Mouse (Mus musculus): ENCODE data around the gene Mybpc3. TPM values are rescaled to one million over a fixed set of nuclear protein-coding genes. Genes with fewer than 3 reads are reported as not detected.

The Mybpc3 gene
- polyA plus RNA-seq, 2 experiments = 0.12 to 0.29 TPM

GRCm38 (mm10) chr2:91080784-91081513, 37.0 kb upstream of the Mybpc3 start:
- H3K27ac ChIP-seq (replicated peaks; ENCODE audit: low read depth, low read length) = no peak overlapping the region
- H3K4me3 ChIP-seq (replicated peaks; ENCODE audit: low read length) = no peak overlapping the region
- no peak overlapping the region for H3K4me2 ChIP-seq (replicated peaks; ENCODE audit: low read depth, low read length, severe bottlenecking)
- no peaks in the 10 kb centered on the region for H3K36me3 ChIP-seq (ENCODE audit: control insufficient read depth, insufficient read depth, low read length)
- ATAC-seq (ENCODE audit: low FRiP score, low read depth) (no peak), DNase-seq (ENCODE audit: low spot score) (no peak)
- 74% methylated on average over 8 of the region's 8 CpGs for WGBS
- no peaks in the 10 kb centered on the region for H3K4me1 ChIP-seq (ENCODE audit: control insufficient read depth, insufficient read depth, low read length)
- H3K27me3 ChIP-seq (ENCODE audit: control insufficient read depth, insufficient read depth, low read length) = no peaks in the 10 kb centered on the region
- no peak for TF ChIP-seq POLR2A (IDR thresholded peaks at IDR 0.05; ENCODE audit: borderline replicate concordance, extremely low read depth, insufficient read depth, insufficient read length)
- H3K9ac ChIP-seq (ENCODE audit: low read depth, low read length, severe bottlenecking) = no peak overlapping the region
- H3K9me3 ChIP-seq (ENCODE audit: control insufficient read depth, low read length) = no peaks in the 10 kb centered on the region

- Histone ChIP-seq H3K4me3 (replicated peaks; ENCODE audit: low read length) (no peak within 1 kb of the TSS), H3K4me1 (ENCODE audit: control insufficient read depth, insufficient read depth, low read length) (no peaks in the 10 kb centered on the region), H3K36me3 (ENCODE audit: control insufficient read depth, insufficient read depth, low read length) (no peaks in the 10 kb centered on the region), H3K27me3 (ENCODE audit: control insufficient read depth, insufficient read depth, low read length) (no peaks in the 10 kb centered on the region), H3K9ac (ENCODE audit: low read depth, low read length, severe bottlenecking) (no peak within 1 kb of the TSS), H3K27ac (replicated peaks; ENCODE audit: low read depth, low read length) (no peak within 1 kb of the TSS), H3K4me2 (replicated peaks; ENCODE audit: low read depth, low read length, severe bottlenecking) (no peak within 1 kb of the TSS), H3K9me3 (ENCODE audit: control insufficient read depth, low read length) (no peaks in the 10 kb centered on the region)
- no peak for TF ChIP-seq POLR2A (IDR thresholded peaks at IDR 0.05; ENCODE audit: borderline replicate concordance, extremely low read depth, insufficient read depth, insufficient read length)
- DNase-seq (ENCODE audit: low spot score) (no peak), ATAC-seq (ENCODE audit: low FRiP score, low read depth) (no peak)
- 75% methylated on average over 13 of the region's 13 CpGs for WGBS
Observed at GRCm38 (mm10) chr2:91081775-91082695, 35.9 kb upstream of the Mybpc3 start, which contains the start of gene Spi1. Gene Spi1, plus strand, starts transcription at chr2:91082390.

- Histone ChIP-seq H3K4me1 (ENCODE audit: control insufficient read depth, insufficient read depth, low read length) (no peaks in the 10 kb centered on the region), H3K9me3 (ENCODE audit: control insufficient read depth, low read length) (no peaks in the 10 kb centered on the region), H3K36me3 (ENCODE audit: control insufficient read depth, insufficient read depth, low read length) (no peaks in the 10 kb centered on the region), H3K4me3 (replicated peaks; ENCODE audit: low read length) (no peak overlapping the region), H3K27ac (replicated peaks; ENCODE audit: low read depth, low read length) (no peak overlapping the region), H3K4me2 (replicated peaks; ENCODE audit: low read depth, low read length, severe bottlenecking) (no peak overlapping the region), H3K27me3 (ENCODE audit: control insufficient read depth, insufficient read depth, low read length) (no peaks in the 10 kb centered on the region), H3K9ac (ENCODE audit: low read depth, low read length, severe bottlenecking) (no peak overlapping the region)
- DNase-seq (ENCODE audit: low spot score) (no peak), ATAC-seq (ENCODE audit: low FRiP score, low read depth) (no peak)
- TF ChIP-seq POLR2A (IDR thresholded peaks at IDR 0.05; ENCODE audit: borderline replicate concordance, extremely low read depth, insufficient read depth, insufficient read length) = no peak
- WGBS = 59% methylated on average over 9 of the region's 11 CpGs
Observed at GRCm38 (mm10) chr2:91082844-91083243, 35.1 kb upstream of the Mybpc3 start.

- ATAC-seq (ENCODE audit: low FRiP score, low read depth) (no peak), DNase-seq (ENCODE audit: low spot score) (no peak)
- no peaks in the 10 kb centered on the region for H3K4me1 ChIP-seq (ENCODE audit: control insufficient read depth, insufficient read depth, low read length)
- WGBS = 38% methylated on average over 1 of the region's 1 CpGs
- no peak overlapping the region for H3K4me3 ChIP-seq (replicated peaks; ENCODE audit: low read length)
- no peak overlapping the region for H3K9ac ChIP-seq (ENCODE audit: low read depth, low read length, severe bottlenecking)
- no peaks in the 10 kb centered on the region for H3K27me3 ChIP-seq (ENCODE audit: control insufficient read depth, insufficient read depth, low read length)
- H3K27ac ChIP-seq (replicated peaks; ENCODE audit: low read depth, low read length) = no peak overlapping the region
- no peak for TF ChIP-seq POLR2A (IDR thresholded peaks at IDR 0.05; ENCODE audit: borderline replicate concordance, extremely low read depth, insufficient read depth, insufficient read length)
- H3K9me3 ChIP-seq (ENCODE audit: control insufficient read depth, low read length) = no peaks in the 10 kb centered on the region
- H3K36me3 ChIP-seq (ENCODE audit: control insufficient read depth, insufficient read depth, low read length) = no peaks in the 10 kb centered on the region
- no peak overlapping the region for H3K4me2 ChIP-seq (replicated peaks; ENCODE audit: low read depth, low read length, severe bottlenecking)
Observed at GRCm38 (mm10) chr2:91083366-91083940, 34.5 kb upstream of the Mybpc3 start.

GRCm38 (mm10) chr2:91084179-91084820, 33.6 kb upstream of the Mybpc3 start:
- no peak for DNase-seq (ENCODE audit: low spot score)

More at GRCm38 (mm10) chr2:91084179-91084820, 33.6 kb upstream of the Mybpc3 start:
- no peak for TF ChIP-seq POLR2A (IDR thresholded peaks at IDR 0.05; ENCODE audit: borderline replicate concordance, extremely low read depth, insufficient read depth, insufficient read length)
- H3K4me2 ChIP-seq (replicated peaks; ENCODE audit: low read depth, low read length, severe bottlenecking) = no peak overlapping the region
- H3K27ac ChIP-seq (replicated peaks; ENCODE audit: low read depth, low read length) = no peak overlapping the region
- no peaks in the 10 kb centered on the region for H3K4me1 ChIP-seq (ENCODE audit: control insufficient read depth, insufficient read depth, low read length)
- no peaks in the 10 kb centered on the region for H3K27me3 ChIP-seq (ENCODE audit: control insufficient read depth, insufficient read depth, low read length)
- H3K4me3 ChIP-seq (replicated peaks; ENCODE audit: low read length) = no peak overlapping the region
- 74% methylated on average over 15 of the region's 15 CpGs for WGBS
- H3K9ac ChIP-seq (ENCODE audit: low read depth, low read length, severe bottlenecking) = no peak overlapping the region
- no peaks in the 10 kb centered on the region for H3K9me3 ChIP-seq (ENCODE audit: control insufficient read depth, low read length)
- ATAC-seq (ENCODE audit: low FRiP score, low read depth) = no peak
- no peaks in the 10 kb centered on the region for H3K36me3 ChIP-seq (ENCODE audit: control insufficient read depth, insufficient read depth, low read length)

Data from limb, embryonic 14.5 days (tissue).